Mouse (Mus musculus): Measurements from ENCODE around the gene Hoxa7. TPM values are rescaled to one million over a fixed set of nuclear protein-coding genes. Genes with fewer than 3 reads are reported as not detected.
A peak's percentile ranks its signal among the peaks of the same experiment; 100 is the strongest.

Gene Hoxa7
- polyA plus RNA-seq, 1 experiment from 2014 or later = 0.34 TPM

DNA sequence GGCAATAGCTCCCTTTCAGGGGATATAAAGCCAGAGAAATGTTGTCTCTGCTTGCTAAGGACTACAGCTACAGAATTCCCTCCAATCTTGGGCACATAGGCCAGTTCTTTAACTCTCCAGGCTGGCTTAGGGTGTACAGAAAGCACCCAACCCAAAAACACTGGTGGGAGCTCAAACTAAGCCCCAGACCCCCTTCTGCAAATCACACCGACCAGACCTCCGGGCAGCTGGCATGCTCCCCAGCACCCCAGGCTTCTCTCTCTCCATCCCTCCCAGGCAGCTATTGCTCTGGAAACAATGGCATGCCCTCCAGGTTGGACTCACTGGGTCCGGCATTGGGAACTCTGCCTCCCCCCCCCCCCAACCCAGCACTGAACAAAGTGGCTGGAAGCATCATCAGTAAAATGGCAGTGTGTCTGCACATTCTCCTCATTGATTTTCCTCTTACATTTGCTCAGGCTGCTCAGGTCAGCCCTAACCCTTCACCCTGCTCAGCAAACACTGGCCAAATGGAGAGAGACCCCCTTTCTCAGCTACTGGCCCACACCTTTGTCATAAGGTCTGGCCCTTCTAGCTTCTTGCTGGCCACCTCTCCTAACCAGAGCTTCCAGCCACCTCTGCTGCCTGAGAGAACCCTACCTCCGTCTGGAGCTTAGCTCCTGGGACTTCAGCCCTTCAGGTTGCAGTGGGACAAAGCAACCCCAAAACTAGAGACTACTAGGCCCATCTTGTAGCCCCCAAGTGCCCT, 42.6 kb downstream of the Hoxa7 start:
- Histone ChIP-seq H3K4me2 (ENCODE audit: low read depth, low read length) (no peak overlapping the region), H3K4me3 (ENCODE audit: low read depth, low read length) (no peak overlapping the region), H3K4me1 (ENCODE audit: control insufficient read depth, insufficient read depth, low read length) (peaks cover 4% of the 10 kb centered on the region)

DNA sequence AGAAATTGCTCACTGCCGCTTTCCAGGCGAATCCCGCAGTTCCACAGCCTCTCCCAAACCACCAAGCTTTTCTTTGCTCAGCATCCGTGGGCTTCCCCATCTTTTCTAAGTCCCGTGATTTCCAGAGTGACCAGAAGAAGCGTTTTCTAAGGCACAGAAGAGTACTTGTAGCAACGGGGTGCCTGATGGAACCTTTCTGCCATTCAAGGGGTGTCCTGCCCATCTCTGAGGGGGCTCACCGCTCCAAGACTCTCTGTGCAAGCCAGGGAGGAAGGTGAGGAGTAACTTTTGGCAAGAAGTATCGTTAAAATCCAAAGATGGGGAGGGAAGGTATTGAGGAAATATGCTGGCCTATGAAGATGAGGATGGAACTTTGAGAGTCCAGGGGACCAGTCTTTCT, 43.8 kb downstream of the Hoxa7 start:
- H3K9me3 ChIP-seq (replicated peaks; ENCODE audit: control insufficient read depth, low read length) = no peaks in the 10 kb centered on the region
- H3K27me3 ChIP-seq (ENCODE audit: control insufficient read depth, insufficient read depth, low read length) = peaks cover 86% of the 10 kb centered on the region
- H3K9ac ChIP-seq (replicated peaks; ENCODE audit: low read length) = no peak overlapping the region
- H3K36me3 ChIP-seq (replicated peaks; ENCODE audit: control insufficient read depth, insufficient read depth, low read depth, low read length) = no peaks in the 10 kb centered on the region
- 1% methylated on average over 9 of the region's 9 CpGs for WGBS
- no peak overlapping the region; the same call in 1 of the 2 replicates for H3K4me3 ChIP-seq (ENCODE audit: low read depth, low read length)
- peaks cover 4% of the 10 kb centered on the region for H3K4me1 ChIP-seq (ENCODE audit: control insufficient read depth, insufficient read depth, low read length)
- no peak overlapping the region for H3K27ac ChIP-seq (replicated peaks; ENCODE audit: low read depth, low read length)
- H3K4me2 ChIP-seq (ENCODE audit: low read depth, low read length) = no peak overlapping the region
- ATAC-seq (replicated peaks; ENCODE audit: insufficient number of reproducible peaks, low FRiP score, low TSS enrichment, low read depth) (no peak), DNase-seq (ENCODE audit: low spot score) (no peak)

More for the DNA sequence above, 42.6 kb downstream of the Hoxa7 start:
- no peak for DNase-seq (ENCODE audit: low spot score)
- WGBS = 0% methylated on average over 4 of the region's 4 CpGs
- H3K36me3 ChIP-seq (replicated peaks; ENCODE audit: control insufficient read depth, insufficient read depth, low read depth, low read length) = no peaks in the 10 kb centered on the region
- ATAC-seq (replicated peaks; ENCODE audit: insufficient number of reproducible peaks, low FRiP score, low TSS enrichment, low read depth) = no peak
- H3K9ac ChIP-seq (replicated peaks; ENCODE audit: low read length) = 0 out of 2 replicates have a peak overlapping the region, but pooled peaks have one; percentile 15
- peaks cover 94% of the 10 kb centered on the region for H3K27me3 ChIP-seq (ENCODE audit: control insufficient read depth, insufficient read depth, low read length)
- no peak overlapping the region for H3K27ac ChIP-seq (replicated peaks; ENCODE audit: low read depth, low read length)
- H3K9me3 ChIP-seq (replicated peaks; ENCODE audit: control insufficient read depth, low read length) = no peaks in the 10 kb centered on the region

DNA sequence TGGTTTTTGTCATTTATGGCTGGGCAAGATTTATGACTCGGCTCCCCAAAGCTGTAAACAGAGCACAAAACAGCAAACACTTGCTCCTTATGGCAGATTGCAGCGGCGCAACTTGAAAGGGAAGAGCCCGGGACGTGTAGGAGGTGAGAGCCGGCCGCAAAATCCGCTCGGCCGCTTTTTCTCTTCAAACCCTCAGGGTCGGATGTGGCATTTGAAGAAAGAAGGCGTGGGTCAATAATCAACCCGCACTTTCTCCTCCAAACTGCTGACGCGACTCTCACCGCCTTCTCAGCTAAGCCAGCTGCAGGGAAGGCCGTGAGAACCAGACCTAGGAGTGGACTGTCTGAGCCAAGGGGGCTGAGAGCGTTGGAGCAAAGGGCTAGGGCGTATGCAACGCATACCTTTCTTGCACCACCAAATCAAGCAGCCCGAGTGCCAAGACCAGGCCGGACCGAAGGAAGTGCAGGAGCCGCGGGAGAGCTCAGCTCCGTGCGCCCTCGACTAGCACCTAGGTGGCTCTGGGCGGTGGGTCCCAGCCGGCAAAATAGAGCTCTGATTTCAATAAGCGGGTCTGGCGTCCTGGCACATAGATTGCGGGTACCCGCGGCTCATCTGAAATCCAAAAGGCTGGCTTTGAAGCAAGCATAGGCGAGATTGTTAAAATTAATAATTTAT, 44.5 kb downstream of the Hoxa7 start, which contains the start of gene 5730596B20Rik:
5730596B20Rik (plus strand) TSS at position 438 of the 675 bp plus-strand sequence.
- peaks cover 4% of the 10 kb centered on the region for H3K4me1 ChIP-seq (ENCODE audit: control insufficient read depth, insufficient read depth, low read length)
- H3K9ac ChIP-seq (replicated peaks; ENCODE audit: low read length) = 0 out of 2 replicates have a peak within 1 kb of the TSS, but pooled peaks have one; percentile 28
- H3K27me3 ChIP-seq (ENCODE audit: control insufficient read depth, insufficient read depth, low read length) = peaks cover 86% of the 10 kb centered on the region
- H3K4me3 ChIP-seq (ENCODE audit: low read depth, low read length) = peak within 1 kb of the TSS; percentile 15
- no peaks in the 10 kb centered on the region for H3K36me3 ChIP-seq (replicated peaks; ENCODE audit: control insufficient read depth, insufficient read depth, low read depth, low read length)
- peak within 1 kb of the TSS; percentile 10 for H3K4me2 ChIP-seq (ENCODE audit: low read depth, low read length)
- peak within 1 kb of the TSS; percentile 13; the same call in 1 of the 2 replicates for H3K27ac ChIP-seq (replicated peaks; ENCODE audit: low read depth, low read length)
- WGBS = under 1% methylated on average over 36 of the region's 36 CpGs
- DNase-seq (ENCODE audit: low spot score) (no peak), ATAC-seq (replicated peaks; ENCODE audit: insufficient number of reproducible peaks, low FRiP score, low TSS enrichment, low read depth) (no peak)
- no peaks in the 10 kb centered on the region for H3K9me3 ChIP-seq (replicated peaks; ENCODE audit: control insufficient read depth, low read length)

DNA sequence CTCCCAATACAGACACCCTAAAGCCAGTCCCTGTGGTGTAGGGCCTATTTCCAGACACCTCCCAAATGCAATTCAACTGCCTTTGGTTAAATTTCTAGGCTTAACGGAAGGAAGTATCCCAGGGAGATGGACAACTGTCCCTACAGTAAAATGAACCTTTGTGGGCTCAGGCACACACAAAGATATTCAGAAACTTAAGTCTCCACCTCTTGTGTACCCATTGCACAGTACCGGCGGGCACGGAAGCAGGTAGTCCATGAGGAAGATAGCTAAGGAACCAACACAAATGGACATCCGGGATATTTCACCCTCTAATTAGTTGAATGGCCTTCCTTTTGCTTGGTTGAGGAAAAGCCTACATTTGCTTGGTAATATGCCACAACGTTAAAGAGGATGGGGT, 45.3 kb downstream of the Hoxa7 start:
- Histone ChIP-seq H3K9ac (replicated peaks; ENCODE audit: low read length) (no peak overlapping the region), H3K4me1 (ENCODE audit: control insufficient read depth, insufficient read depth, low read length) (peaks cover 4% of the 10 kb centered on the region), H3K9me3 (replicated peaks; ENCODE audit: control insufficient read depth, low read length) (no peaks in the 10 kb centered on the region), H3K4me3 (ENCODE audit: low read depth, low read length) (no peak overlapping the region), H3K27ac (replicated peaks; ENCODE audit: low read depth, low read length) (no peak overlapping the region), H3K4me2 (ENCODE audit: low read depth, low read length) (no peak overlapping the region), H3K36me3 (replicated peaks; ENCODE audit: control insufficient read depth, insufficient read depth, low read depth, low read length) (no peaks in the 10 kb centered on the region), H3K27me3 (ENCODE audit: control insufficient read depth, insufficient read depth, low read length) (peaks cover 86% of the 10 kb centered on the region)
- DNase-seq (ENCODE audit: low spot score) = no peak
- no peak for ATAC-seq (replicated peaks; ENCODE audit: insufficient number of reproducible peaks, low FRiP score, low TSS enrichment, low read depth)
- WGBS = 2% methylated on average over 6 of the region's 6 CpGs

DNA sequence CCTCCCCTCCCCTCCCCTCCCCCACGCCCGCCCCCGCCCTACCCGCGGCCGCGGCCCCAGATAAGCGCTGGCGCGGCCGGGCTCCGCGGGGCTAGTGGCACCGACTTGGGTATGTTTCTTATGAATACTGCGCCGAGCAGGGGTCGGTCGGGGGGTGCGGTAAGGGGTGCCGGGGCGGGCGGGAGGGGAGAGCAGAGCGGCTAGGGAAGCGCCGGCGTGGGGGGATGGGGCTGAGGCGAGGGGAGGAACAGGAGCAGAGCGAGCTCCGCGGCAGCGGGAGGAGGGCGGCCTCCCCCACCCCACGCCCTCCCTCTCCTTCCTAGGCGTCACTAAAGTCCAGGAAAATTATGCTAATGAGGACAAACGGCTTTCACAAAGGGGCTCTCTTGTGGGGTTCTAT, 45.8 kb downstream of the Hoxa7 start:
- H3K4me2 ChIP-seq (ENCODE audit: low read depth, low read length) = peak overlapping the region; percentile 10; the same call in 1 of the 2 replicates
- peak overlapping the region; percentile 23 for H3K4me3 ChIP-seq (ENCODE audit: low read depth, low read length)
- H3K9ac ChIP-seq (replicated peaks; ENCODE audit: low read length) = no peak overlapping the region
- DNase-seq (ENCODE audit: low spot score) = no peak
- peaks cover 86% of the 10 kb centered on the region for H3K27me3 ChIP-seq (ENCODE audit: control insufficient read depth, insufficient read depth, low read length)
- no peaks in the 10 kb centered on the region for H3K9me3 ChIP-seq (replicated peaks; ENCODE audit: control insufficient read depth, low read length)
- H3K27ac ChIP-seq (replicated peaks; ENCODE audit: low read depth, low read length) = 0 out of 2 replicates have a peak overlapping the region, but pooled peaks have one; percentile 35
- no peaks in the 10 kb centered on the region for H3K36me3 ChIP-seq (replicated peaks; ENCODE audit: control insufficient read depth, insufficient read depth, low read depth, low read length)
- 6% methylated on average over 2 of the region's 35 CpGs for WGBS
- no peak for ATAC-seq (replicated peaks; ENCODE audit: insufficient number of reproducible peaks, low FRiP score, low TSS enrichment, low read depth)
- peaks cover 4% of the 10 kb centered on the region for H3K4me1 ChIP-seq (ENCODE audit: control insufficient read depth, insufficient read depth, low read length)

DNA sequence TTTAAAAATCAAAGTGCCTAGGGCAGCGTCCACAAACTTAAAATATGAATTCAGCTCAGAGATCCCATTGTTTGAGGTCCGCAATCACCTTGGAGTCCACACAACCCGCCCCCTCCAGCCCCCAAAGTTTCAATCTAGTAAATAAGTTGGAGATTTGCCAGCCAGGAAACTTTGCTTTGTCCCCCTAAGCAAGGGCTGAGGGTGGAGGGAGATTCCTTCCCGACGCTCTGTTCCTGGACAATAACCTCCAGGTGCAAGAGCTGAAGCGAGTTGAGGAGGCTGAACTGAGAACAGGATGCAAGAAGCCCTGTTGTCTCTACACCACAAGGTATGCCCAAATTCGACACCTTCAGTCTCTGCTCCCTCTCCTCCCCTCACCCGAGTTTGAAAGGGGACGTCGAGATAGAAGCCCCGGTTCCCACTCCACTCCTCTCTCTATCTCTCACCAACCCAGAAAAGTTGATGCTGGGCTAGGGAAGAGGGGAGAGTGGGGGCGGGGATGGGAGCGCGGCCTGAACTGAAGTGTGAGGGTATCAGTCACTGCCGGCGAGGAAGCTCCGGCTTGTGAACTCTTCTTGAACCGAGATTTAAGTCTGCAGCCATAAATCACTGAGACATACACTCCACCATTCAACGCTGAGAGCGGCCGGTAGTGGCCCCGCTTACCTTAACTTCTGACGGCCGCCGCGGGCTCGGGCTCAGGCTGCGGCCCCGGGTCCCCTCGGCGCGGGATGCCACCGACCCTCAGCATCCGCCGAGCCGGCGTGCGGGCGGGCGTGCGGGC, 46.5 kb downstream of the Hoxa7 start:
- ATAC-seq (replicated peaks; ENCODE audit: insufficient number of reproducible peaks, low FRiP score, low TSS enrichment, low read depth) (no peak), DNase-seq (ENCODE audit: low spot score) (no peak)
- Histone ChIP-seq H3K4me1 (ENCODE audit: control insufficient read depth, insufficient read depth, low read length) (peaks cover 4% of the 10 kb centered on the region), H3K27me3 (ENCODE audit: control insufficient read depth, insufficient read depth, low read length) (peaks cover 87% of the 10 kb centered on the region), H3K36me3 (replicated peaks; ENCODE audit: control insufficient read depth, insufficient read depth, low read depth, low read length) (no peaks in the 10 kb centered on the region), H3K27ac (replicated peaks; ENCODE audit: low read depth, low read length) (0 out of 2 replicates have a peak overlapping the region, but pooled peaks have one; percentile 35), H3K9ac (replicated peaks; ENCODE audit: low read length) (0 out of 2 replicates have a peak overlapping the region, but pooled peaks have one; percentile 5), H3K9me3 (replicated peaks; ENCODE audit: control insufficient read depth, low read length) (no peaks in the 10 kb centered on the region), H3K4me3 (ENCODE audit: low read depth, low read length) (peak overlapping the region; percentile 23), H3K4me2 (ENCODE audit: low read depth, low read length) (peak overlapping the region; percentile 10; the same call in 1 of the 2 replicates)
- WGBS = under 1% methylated on average over 41 of the region's 41 CpGs

DNA sequence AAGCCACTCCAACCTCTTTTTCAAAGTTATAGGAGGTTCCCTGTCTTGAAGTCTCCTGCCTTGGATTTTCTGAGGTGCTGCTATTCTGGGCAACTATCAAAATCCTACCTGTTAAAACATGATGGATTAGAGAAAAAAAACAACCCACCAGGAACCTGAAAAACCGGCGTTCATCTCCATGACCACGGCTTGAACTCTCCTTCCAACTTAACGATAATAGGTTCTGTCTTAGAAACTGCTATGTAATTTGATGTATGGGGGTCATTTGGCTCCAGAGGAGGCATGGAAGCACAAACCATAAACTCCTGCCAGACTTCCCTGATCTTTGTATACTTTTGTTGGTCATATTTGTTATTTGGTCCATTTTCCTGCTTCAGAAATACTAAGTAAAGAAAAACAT, 48.0 kb downstream of the Hoxa7 start:
- no peak overlapping the region for H3K27ac ChIP-seq (replicated peaks; ENCODE audit: low read depth, low read length)
- 0% methylated on average over 4 of the region's 4 CpGs for WGBS
- H3K4me2 ChIP-seq (ENCODE audit: low read depth, low read length) = no peak overlapping the region
- no peak overlapping the region for H3K9ac ChIP-seq (replicated peaks; ENCODE audit: low read length)
- ATAC-seq (replicated peaks; ENCODE audit: insufficient number of reproducible peaks, low FRiP score, low TSS enrichment, low read depth) (no peak), DNase-seq (ENCODE audit: low spot score) (no peak)
- no peak overlapping the region for H3K4me3 ChIP-seq (ENCODE audit: low read depth, low read length)
- no peaks in the 10 kb centered on the region for H3K9me3 ChIP-seq (replicated peaks; ENCODE audit: control insufficient read depth, low read length)
- peaks cover 4% of the 10 kb centered on the region for H3K4me1 ChIP-seq (ENCODE audit: control insufficient read depth, insufficient read depth, low read length)
- peaks cover 81% of the 10 kb centered on the region for H3K27me3 ChIP-seq (ENCODE audit: control insufficient read depth, insufficient read depth, low read length)
- no peaks in the 10 kb centered on the region for H3K36me3 ChIP-seq (replicated peaks; ENCODE audit: control insufficient read depth, insufficient read depth, low read depth, low read length)

Measured in embryonic facial prominence, embryonic 11.5 days (tissue).